ENCODE assay signal across 10 mouse cellular contexts in the genomic region with DNA sequence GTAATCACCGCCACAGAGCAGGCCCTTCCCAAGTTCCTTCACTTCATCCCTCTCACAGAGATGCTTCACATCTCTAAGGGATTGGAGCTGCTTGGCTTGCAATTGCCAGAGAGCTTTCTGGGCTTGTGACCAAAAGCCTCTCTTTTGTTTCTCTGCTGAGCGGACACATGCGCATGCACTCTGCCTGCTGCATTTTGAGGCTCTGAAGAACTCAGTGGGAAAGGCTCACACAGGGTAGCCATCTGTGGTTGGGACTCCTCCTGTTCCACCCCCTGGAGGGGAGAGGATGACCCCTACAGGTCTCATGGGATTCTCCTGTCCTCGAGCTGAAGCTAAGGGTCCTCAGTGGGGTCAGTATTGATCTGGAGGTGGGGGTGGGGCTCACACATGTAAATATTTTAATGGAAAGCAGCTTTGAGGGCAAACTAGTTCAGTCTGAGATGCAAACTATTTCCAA. TPM values are rescaled to one million over a fixed set of nuclear protein-coding genes. Genes with fewer than 3 reads are reported as not detected.
DNase-seq lines count a peak whose midpoint lies in the region; ATAC-seq lines count a peak whose summit lies in the region.
"Had no signal": no experiment of that assay in that cellular context is flagged by ENCODE, and none has a peak within 500 bp of the region (broad histone marks: within the 10 kb centered on the region; RNA-seq: fewer than 3 reads in every experiment).

No protein-coding gene starts in this region.

- no peaks in the 10 kb centered on the region for H3K36me3 ChIP-seq in intestine, embryonic 16.5 days (ENCODE audit: control insufficient read depth, insufficient read depth, low read length)
- no peaks in the 10 kb centered on the region for H3K36me3 ChIP-seq in neural tube, embryonic 15.5 days
- H3K36me3 ChIP-seq: neural tube, embryonic 12.5 days had no signal

- H3K4me2 ChIP-seq in intestine, embryonic 16.5 days (ENCODE audit: low read depth, low read length), result no peak overlapping the region
- H3K4me2 ChIP-seq in neural tube, embryonic 15.5 days, result no peak overlapping the region
- H3K4me2 ChIP-seq: neural tube, embryonic 12.5 days had no signal

- peak; percentile 61 for DNase-seq in kidney, postnatal 10 days
- DNase-seq in kidney, postnatal 25 days, result no peak
- peak; percentile 61 for DNase-seq in cerebellum, adult 11-12 months
- DNase-seq in gastrocnemius, adult 18-20 months (ENCODE audit: low spot score), result peak; percentile 78
- no peak for DNase-seq in ovary, postnatal 36 days (ENCODE audit: low spot score)
- no peak for DNase-seq in thymus, postnatal 25 days

- no peak overlapping the region for H3K4me3 ChIP-seq in intestine, embryonic 16.5 days (ENCODE audit: low read length)
- no peak overlapping the region for H3K4me3 ChIP-seq in neural tube, embryonic 15.5 days (replicated peaks)
- H3K4me3 ChIP-seq: neural tube, embryonic 12.5 days had no signal

- 55% methylated on average over 4 of the region's 4 CpGs for WGBS in intestine, embryonic 16.5 days
- WGBS in neural tube, embryonic 15.5 days, result 45% methylated on average over 4 of the region's 4 CpGs

- no peak overlapping the region for H3K9ac ChIP-seq in intestine, embryonic 16.5 days (ENCODE audit: low read depth, low read length)
- no peak overlapping the region for H3K9ac ChIP-seq in neural tube, embryonic 15.5 days (replicated peaks)
- H3K9ac ChIP-seq: neural tube, embryonic 12.5 days had no signal

- no peaks in the 10 kb centered on the region for H3K9me3 ChIP-seq in intestine, embryonic 16.5 days (ENCODE audit: control insufficient read depth, low read length)
- H3K9me3 ChIP-seq in neural tube, embryonic 15.5 days (replicated peaks), result no peaks in the 10 kb centered on the region
- H3K9me3 ChIP-seq: neural tube, embryonic 12.5 days had no signal

- H3K27me3 ChIP-seq in intestine, embryonic 16.5 days (replicated peaks; ENCODE audit: control insufficient read depth, insufficient read depth, low read length), result no peaks in the 10 kb centered on the region
- H3K27me3 ChIP-seq in neural tube, embryonic 15.5 days (replicated peaks), result no peaks in the 10 kb centered on the region
- H3K27me3 ChIP-seq: neural tube, embryonic 12.5 days had no signal

- H3K4me1 ChIP-seq in intestine, embryonic 16.5 days (ENCODE audit: control insufficient read depth, insufficient read depth, low read length), result peaks cover 17% of the 10 kb centered on the region
- peaks cover 15% of the 10 kb centered on the region for H3K4me1 ChIP-seq in neural tube, embryonic 15.5 days
- H3K4me1 ChIP-seq: neural tube, embryonic 12.5 days had no signal

- no peak for ATAC-seq in intestine, embryonic 16.5 days
- peak; percentile 53; the same call in 1 of the 2 replicates for ATAC-seq in neural tube, embryonic 15.5 days (ENCODE audit: low FRiP score)

- H3K27ac ChIP-seq in intestine, embryonic 16.5 days (ENCODE audit: low read length), result peak overlapping the region; percentile 7; the same call in 1 of the 2 replicates
- H3K27ac ChIP-seq in neural tube, embryonic 15.5 days (replicated peaks), result peak overlapping the region; percentile 66
- H3K27ac ChIP-seq: neural tube, embryonic 12.5 days had no signal

RNA-seq across cellular contexts. Expression of a gene that starts 30.0 kb away (rescaled TPM):
- total RNA-seq in gastrocnemius, adult 18-20 months (2021), result 10 to 100 TPM; 34.2 to 42.4 TPM
- polyA plus RNA-seq in intestine, embryonic 16.5 days (2015; fragmentation: Nextera tagmentation; extraction: Ambion mirVana), result 15.8 and 15.9 TPM in 2 replicates
- 23.7 and 25.1 TPM in 2 replicates for polyA plus RNA-seq in neural tube, embryonic 15.5 days (2015; fragmentation: Nextera tagmentation; extraction: Ambion mirVana)
- total RNA-seq: MEL had no signal

Comparison
In these comparisons a context has a peak if more than half of its experiments do, and no peak if none do; other contexts are left out.
1. DNase-seq: peak in kidney, postnatal 10 days (single experiment), cerebellum, adult 11-12 months (single experiment) and gastrocnemius, adult 18-20 months (single experiment); none in kidney, postnatal 25 days (0 of 2), ovary, postnatal 36 days (single experiment) and thymus, postnatal 25 days (single experiment).